Mouse (Mus musculus) lung, postnatal 25 days (tissue): Measurements from ENCODE around the gene Edaradd.

Source experiments
- DNase-seq: peaks from one replicate; pipeline ENCODE4 v3.0.0; 2022; ENCODE audit warnings: low spot score

The Edaradd gene

DNA sequence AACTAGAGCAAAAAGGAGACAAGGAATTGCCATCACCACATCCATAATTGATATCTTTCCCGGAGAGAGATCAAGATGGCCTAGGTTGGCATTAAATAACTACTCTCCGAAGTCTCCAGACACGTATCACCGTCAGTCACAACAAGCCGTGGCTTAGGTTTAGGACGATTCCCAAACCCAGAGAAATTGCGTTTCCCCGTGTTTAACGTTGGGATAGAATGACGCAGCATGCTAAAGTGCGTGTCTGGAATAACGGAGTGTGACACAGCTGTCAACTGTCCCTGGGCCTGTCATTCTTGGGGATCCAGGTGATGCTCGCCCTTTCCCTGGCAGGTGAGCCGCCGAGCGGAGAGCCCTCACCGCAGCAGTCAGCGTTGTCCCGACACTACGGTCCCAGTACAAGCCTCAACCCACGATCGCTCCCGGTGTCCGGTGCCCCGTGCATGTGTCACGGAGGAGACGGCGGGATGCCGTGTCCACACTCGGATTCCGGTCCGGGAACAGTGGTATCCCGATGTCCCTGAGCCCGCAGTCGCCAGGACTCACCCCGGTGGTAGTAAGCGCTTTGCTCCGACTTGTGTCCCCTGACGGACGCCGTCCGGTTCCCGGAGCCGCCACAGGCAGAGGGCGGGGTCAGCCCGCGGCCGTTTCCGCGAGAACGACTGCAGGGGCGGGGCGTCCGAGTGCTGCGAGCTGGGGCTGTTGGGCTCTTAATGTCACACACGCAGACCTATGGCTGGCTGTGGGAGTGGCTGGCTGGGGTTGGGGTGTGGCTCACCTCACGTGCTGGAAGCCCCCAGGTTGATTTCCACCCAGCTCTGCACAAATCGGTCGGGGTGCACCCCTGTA is 59.1 kb downstream of the Edaradd start:
- peak; percentile 96 for DNase-seq

DNA sequence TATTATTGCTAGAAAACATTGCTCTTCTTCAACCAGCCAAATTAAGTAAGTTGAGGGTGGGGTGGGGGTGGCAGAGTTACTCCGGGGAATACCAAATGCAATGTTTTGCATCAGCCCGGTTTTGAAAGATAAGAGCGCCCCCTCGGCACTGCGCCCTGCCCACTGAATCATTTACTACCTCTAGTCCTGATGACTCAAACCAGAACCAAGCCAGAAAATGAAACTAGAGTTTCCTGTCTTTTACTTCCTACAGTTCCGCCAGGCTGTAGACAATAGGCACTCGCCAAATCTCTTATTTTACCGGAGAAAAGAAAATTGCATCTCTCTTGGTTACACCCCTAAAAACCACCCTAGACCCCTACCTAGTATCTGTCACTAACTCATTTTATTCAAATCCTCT is 59.8 kb downstream of the Edaradd start:
- peak; percentile 77 for DNase-seq

- no peak for DNase-seq
These were observed 63.5 kb downstream of the Edaradd start for GRCm38 (mm10) chr13:12456711-12457110.

DNA sequence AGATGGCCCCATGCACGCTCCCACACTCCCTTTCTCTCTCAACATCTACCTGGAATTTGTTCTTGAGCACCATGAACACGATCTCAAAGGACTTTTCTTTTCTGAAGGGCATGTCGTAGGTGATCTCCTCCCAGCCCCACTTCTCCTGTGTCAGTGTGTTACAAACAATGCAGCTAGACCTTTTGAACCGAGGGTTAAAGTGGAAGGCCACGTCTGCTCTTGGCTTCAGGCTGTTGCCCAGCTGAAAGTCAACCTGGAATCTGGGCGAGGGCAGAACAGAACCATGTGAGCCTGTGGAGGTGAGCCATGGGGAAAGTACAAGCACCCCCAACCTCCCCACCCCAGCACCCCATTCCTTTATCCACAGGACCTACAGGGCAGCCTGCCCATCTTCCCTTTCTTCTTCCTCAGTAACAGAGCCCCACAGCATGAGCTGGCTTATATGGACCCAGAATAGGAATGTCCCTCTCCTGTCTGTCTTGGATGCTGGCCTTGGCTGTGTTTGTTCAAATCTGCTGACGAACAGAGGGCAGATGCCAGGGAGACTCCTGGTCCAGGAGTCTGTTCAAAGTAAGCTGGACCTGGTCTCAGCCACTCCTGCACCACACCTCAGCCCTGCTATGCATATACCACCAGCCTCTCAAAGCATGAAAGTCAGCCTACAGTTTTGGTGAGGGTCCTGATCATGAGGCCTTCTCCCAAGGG is 65.4 kb downstream of the Edaradd start:
- DNase-seq = no peak

DNA sequence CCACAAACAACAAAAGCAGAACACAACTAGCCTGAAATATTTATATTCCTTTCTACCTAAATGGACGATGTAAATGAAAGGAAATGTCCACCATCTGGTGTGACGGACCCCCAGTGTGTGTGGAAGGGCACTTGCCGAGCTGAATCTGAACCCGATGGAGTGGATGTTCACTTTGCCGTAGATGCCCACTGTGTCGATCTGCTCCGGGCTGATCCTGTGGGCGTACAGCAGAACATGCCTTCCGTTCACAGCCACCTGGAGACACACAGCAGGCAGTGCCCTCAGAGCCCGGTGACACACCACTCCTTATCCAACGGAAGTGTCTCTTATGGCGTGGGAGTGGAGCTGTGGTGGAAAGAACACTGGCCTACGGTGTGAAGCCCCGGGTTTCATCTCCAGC is 67.1 kb downstream of the Edaradd start:
- no peak for DNase-seq

- DNase-seq = peak; percentile 60
These were observed 78.1 kb downstream of the Edaradd start for GRCm38 (mm10) chr13:12442008-12442587.

DNA sequence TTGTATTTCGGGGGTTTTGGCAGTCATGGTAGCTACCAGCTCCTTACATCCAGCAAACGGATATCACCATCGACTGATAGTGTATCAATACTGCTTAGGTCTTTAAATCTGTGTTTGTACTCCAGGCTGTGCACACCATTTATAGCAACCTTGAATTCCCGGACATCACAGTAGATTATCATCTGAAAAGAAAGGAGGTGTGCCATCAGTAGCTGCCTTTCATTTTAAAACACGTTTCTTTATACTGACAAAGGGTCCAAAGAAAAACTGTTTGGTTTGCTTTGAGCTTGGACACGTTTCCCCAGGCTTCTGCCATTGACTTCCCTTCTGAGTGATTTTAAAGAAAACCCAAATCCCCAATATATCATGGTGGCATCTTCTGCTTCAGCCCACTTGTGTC is 79.4 kb downstream of the Edaradd start:
- no peak for DNase-seq

GRCm38 (mm10) chr13:12439586-12439985 is 80.7 kb downstream of the Edaradd start:
- no peak for DNase-seq

GRCm38 (mm10) chr13:12433843-12434242 is 86.4 kb downstream of the Edaradd start:
- DNase-seq = no peak

- DNase-seq = no peak
These were observed 91.7 kb downstream of the Edaradd start for GRCm38 (mm10) chr13:12428556-12428955.
